Mouse (Mus musculus): ENCODE measurements at regions not wholly inside any gene's neighbourhood (a gene's known extent, or its start where the extent isn't known, plus 50 kb on each side); places are given as distances from the start of the nearest gene placed in this dataset.

GRCm38 (mm10) chr2:40149186-40149585, 922.9 kb upstream of the Ppp6c start:
- DNase-seq, result no peak

GRCm38 (mm10) chr2:40127615-40128014, 901.4 kb upstream of the Ppp6c start:
- peak; percentile 8 to 19 for DNase-seq

- no peak for DNase-seq
Measured at GRCm38 (mm10) chr2:40119176-40119575, 892.9 kb upstream of the Ppp6c start.

- no peak for DNase-seq
Measured at GRCm38 (mm10) chr2:40114435-40114834, 888.2 kb upstream of the Ppp6c start.
